Mouse (Mus musculus): ENCODE measurements around the gene Dnajc1. TPM values are rescaled to one million over a fixed set of nuclear protein-coding genes. Genes with fewer than 3 reads are reported as not detected.
A peak's percentile ranks its signal among the peaks of the same experiment; 100 is the strongest.

The Dnajc1 gene
- polyA plus RNA-seq, 1 experiment: 21.5 TPM

- 90% methylated on average over 7 of the region's 7 CpGs for WGBS
- no peak overlapping the region for H3K4me3 ChIP-seq (replicated peaks; ENCODE audit: extremely low read depth, low read depth, low read length)
- no peaks in the 10 kb centered on the region for H3K4me1 ChIP-seq (ENCODE audit: control insufficient read depth, insufficient read depth, low read length)
- DNase-seq: no peak
- no peak for TF ChIP-seq POLR2A (IDR thresholded peaks at IDR 0.05; ENCODE audit: borderline replicate concordance, extremely low read depth, low read depth, low read length)
- no peak for TF ChIP-seq CTCF (IDR thresholded peaks at IDR 0.05; ENCODE audit: insufficient read depth, low read length)
Observed at GRCm38 (mm10) chr2:18209211-18209823, 183.3 kb downstream of the Dnajc1 start.

DNA sequence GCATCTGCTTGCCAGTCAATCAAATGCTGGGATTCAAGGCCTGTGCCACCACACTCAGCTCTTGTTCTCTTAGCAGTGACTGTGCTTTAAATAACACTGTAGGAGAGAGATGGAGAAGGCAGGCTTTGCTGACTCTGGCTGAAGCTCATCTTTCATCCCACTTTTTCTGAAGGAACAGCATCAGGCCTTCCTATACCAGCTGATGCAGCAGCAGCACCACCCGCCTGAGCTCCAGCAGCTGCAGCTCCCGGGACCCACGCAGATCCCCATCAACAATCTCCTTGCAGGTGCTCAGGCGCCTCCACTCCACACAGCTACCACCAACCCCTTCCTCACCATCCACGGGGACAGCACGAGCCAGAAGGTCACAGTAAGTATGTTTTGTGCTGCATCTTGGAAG is 184.1 kb downstream of the Dnajc1 start:
- no peak for DNase-seq
- no peaks in the 10 kb centered on the region for H3K4me1 ChIP-seq (ENCODE audit: control insufficient read depth, insufficient read depth, low read length)
- TF ChIP-seq CTCF (IDR thresholded peaks at IDR 0.05; ENCODE audit: insufficient read depth, low read length) (no peak), POLR2A (IDR thresholded peaks at IDR 0.05; ENCODE audit: borderline replicate concordance, extremely low read depth, low read depth, low read length) (no peak)
- H3K4me3 ChIP-seq (replicated peaks; ENCODE audit: extremely low read depth, low read depth, low read length): no peak overlapping the region
- 84% methylated on average over 6 of the region's 6 CpGs for WGBS

DNA sequence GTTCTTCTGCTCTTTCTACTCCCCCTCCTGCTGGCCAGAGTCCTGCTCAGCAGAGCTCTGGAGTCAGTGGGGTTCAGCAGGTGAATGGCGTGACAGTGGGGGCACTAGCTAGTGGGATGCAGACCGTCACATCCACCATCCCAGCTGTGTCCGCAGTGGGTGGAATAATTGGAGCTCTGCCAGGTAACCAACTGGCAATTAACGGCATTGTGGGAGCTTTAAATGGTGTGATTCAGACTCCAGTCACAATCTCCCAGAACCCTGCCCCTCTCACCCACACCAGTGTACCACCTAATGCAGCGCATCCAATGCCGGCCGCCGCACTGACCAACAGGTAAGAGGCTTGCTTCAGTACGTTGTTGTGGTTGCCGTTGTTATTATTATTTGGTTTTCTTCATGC is 185.8 kb downstream of the Dnajc1 start:
- Histone ChIP-seq H3K4me3 (replicated peaks; ENCODE audit: extremely low read depth, low read depth, low read length) (no peak overlapping the region), H3K4me1 (ENCODE audit: control insufficient read depth, insufficient read depth, low read length) (no peaks in the 10 kb centered on the region)
- 80% methylated on average over 10 of the region's 10 CpGs for WGBS
- no peak for TF ChIP-seq CTCF (IDR thresholded peaks at IDR 0.05; ENCODE audit: insufficient read depth, low read length)
- TF ChIP-seq POLR2A (IDR thresholded peaks at IDR 0.05; ENCODE audit: borderline replicate concordance, extremely low read depth, low read depth, low read length): no peak
- DNase-seq: no peak

GRCm38 (mm10) chr2:18205118-18205517 is 187.5 kb downstream of the Dnajc1 start:
- no peak for TF ChIP-seq POLR2A (IDR thresholded peaks at IDR 0.05; ENCODE audit: borderline replicate concordance, extremely low read depth, low read depth, low read length)
- TF ChIP-seq CTCF (IDR thresholded peaks at IDR 0.05; ENCODE audit: insufficient read depth, low read length): peak; percentile 81
- Histone ChIP-seq H3K4me3 (replicated peaks; ENCODE audit: extremely low read depth, low read depth, low read length) (no peak overlapping the region), H3K4me1 (ENCODE audit: control insufficient read depth, insufficient read depth, low read length) (no peaks in the 10 kb centered on the region)
- DNase-seq: peak; percentile 73
- WGBS: 71% methylated on average over 3 of the region's 3 CpGs

- over 99% methylated on average over 4 of the region's 4 CpGs for WGBS
- Histone ChIP-seq H3K4me3 (replicated peaks; ENCODE audit: extremely low read depth, low read depth, low read length) (no peak overlapping the region), H3K4me1 (ENCODE audit: control insufficient read depth, insufficient read depth, low read length) (no peaks in the 10 kb centered on the region)
- TF ChIP-seq POLR2A (IDR thresholded peaks at IDR 0.05; ENCODE audit: borderline replicate concordance, extremely low read depth, low read depth, low read length) (no peak), CTCF (IDR thresholded peaks at IDR 0.05; ENCODE audit: insufficient read depth, low read length) (no peak)
- DNase-seq: no peak
Observed at GRCm38 (mm10) chr2:18202923-18203322, 189.7 kb downstream of the Dnajc1 start.

- H3K4me3 ChIP-seq (replicated peaks; ENCODE audit: extremely low read depth, low read depth, low read length): no peak overlapping the region
- H3K4me1 ChIP-seq (ENCODE audit: control insufficient read depth, insufficient read depth, low read length): no peaks in the 10 kb centered on the region
- no peak for DNase-seq
- TF ChIP-seq POLR2A (IDR thresholded peaks at IDR 0.05; ENCODE audit: borderline replicate concordance, extremely low read depth, low read depth, low read length): no peak
- no peak for TF ChIP-seq CTCF (IDR thresholded peaks at IDR 0.05; ENCODE audit: insufficient read depth, low read length)
- 68% methylated on average over 1 of the region's 1 CpGs for WGBS
Observed at GRCm38 (mm10) chr2:18201820-18202462, 190.7 kb downstream of the Dnajc1 start.

DNA sequence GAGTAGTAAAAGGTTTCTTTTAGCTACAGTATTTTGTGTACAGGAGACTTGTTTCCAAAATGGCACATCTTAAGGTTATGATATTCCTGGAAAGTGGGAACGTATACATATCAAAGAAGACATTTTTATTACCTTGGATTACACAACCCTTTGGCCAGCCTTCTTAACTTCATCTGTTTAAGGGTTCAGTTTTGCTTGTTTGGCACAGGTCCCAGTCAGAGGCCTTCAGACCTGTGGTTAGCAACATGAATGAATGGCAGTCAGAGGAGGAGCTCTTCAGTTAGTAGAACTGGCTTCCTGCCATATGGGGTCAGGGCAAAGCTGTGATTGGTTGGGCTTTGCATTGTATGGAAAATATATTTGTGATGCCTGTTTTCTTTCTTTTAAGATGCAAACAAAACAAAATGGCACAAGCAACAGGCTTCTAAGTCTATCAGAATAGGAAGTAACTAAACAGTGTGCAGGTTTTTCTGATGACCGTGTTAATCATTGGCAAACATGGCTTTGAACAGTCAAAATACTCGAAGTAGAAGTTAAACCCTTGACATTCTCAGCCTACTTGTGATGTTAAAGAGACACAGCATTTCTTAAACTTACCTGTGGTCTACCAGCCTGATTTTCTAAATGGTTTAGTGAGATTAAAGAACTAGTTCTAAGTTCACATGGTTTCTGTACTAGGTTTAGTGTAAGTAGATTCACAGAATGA is 196.8 kb downstream of the Dnajc1 start:
- DNase-seq: peak; percentile 34
- WGBS: 59% methylated on average over 3 of the region's 3 CpGs
- TF ChIP-seq POLR2A (IDR thresholded peaks at IDR 0.05; ENCODE audit: borderline replicate concordance, extremely low read depth, low read depth, low read length) (no peak), CTCF (IDR thresholded peaks at IDR 0.05; ENCODE audit: insufficient read depth, low read length) (no peak)
- H3K4me3 ChIP-seq (replicated peaks; ENCODE audit: extremely low read depth, low read depth, low read length): no peak overlapping the region
- no peaks in the 10 kb centered on the region for H3K4me1 ChIP-seq (ENCODE audit: control insufficient read depth, insufficient read depth, low read length)

DNA sequence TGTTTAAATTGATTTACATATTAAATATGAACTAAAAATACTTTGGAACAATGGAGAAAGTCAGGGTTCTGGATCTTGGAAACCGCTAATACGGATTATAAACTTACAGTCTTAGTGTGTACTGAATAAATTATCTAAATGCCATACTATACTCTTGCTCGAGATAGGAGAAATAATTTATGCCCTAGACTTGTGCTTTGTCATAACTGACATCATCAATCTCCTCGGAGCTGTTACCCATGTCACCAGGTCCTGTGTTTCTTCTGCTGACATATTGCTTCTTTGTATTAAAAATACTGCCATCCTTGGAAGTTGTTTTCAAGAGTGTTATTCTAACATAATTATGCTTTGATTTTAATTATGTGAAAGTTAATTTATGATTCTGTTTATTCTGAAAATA is 197.3 kb downstream of the Dnajc1 start:
- 72% methylated on average over 4 of the region's 4 CpGs for WGBS
- no peaks in the 10 kb centered on the region for H3K4me1 ChIP-seq (ENCODE audit: control insufficient read depth, insufficient read depth, low read length)

DNA sequence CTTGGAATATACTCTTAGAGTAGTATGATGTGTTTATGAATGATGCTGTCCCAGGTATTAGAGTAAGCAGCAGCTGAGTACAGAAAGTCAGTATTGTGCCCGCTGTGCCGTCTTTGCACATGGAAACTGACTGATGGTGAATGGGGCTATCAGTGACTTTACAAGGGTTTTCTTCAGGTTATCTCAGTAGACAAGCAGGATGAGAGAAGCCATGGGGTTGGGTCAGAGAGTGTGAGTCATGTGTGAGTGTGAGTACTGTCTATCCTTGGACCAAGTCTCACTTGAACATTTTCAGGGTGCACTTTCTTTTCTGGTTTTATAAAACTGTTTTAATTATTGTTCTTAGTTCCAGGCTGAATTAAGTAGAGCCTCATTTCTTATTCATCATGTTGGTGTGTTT is 204.3 kb downstream of the Dnajc1 start:
- WGBS: 98% methylated on average over 2 of the region's 2 CpGs

More for the DNA sequence above, 197.3 kb downstream of the Dnajc1 start:
- no peak overlapping the region for H3K4me3 ChIP-seq (replicated peaks; ENCODE audit: extremely low read depth, low read depth, low read length)
- TF ChIP-seq CTCF (IDR thresholded peaks at IDR 0.05; ENCODE audit: insufficient read depth, low read length): no peak
- no peak for TF ChIP-seq POLR2A (IDR thresholded peaks at IDR 0.05; ENCODE audit: borderline replicate concordance, extremely low read depth, low read depth, low read length)
- DNase-seq: no peak

More for the DNA sequence above, 204.3 kb downstream of the Dnajc1 start:
- H3K4me1 ChIP-seq (ENCODE audit: control insufficient read depth, insufficient read depth, low read length): no peaks in the 10 kb centered on the region
- TF ChIP-seq POLR2A (IDR thresholded peaks at IDR 0.05; ENCODE audit: borderline replicate concordance, extremely low read depth, low read depth, low read length): no peak
- TF ChIP-seq CTCF (IDR thresholded peaks at IDR 0.05; ENCODE audit: insufficient read depth, low read length): no peak
- no peak overlapping the region for H3K4me3 ChIP-seq (replicated peaks; ENCODE audit: extremely low read depth, low read depth, low read length)
- no peak for DNase-seq

Measured in lung, adult 2 months (tissue).